Mouse (Mus musculus): ENCODE results near the gene Col5a2. TPM values are rescaled to one million over a fixed set of nuclear protein-coding genes. Genes with fewer than 3 reads are reported as not detected.

Col5a2 gene
- polyA plus RNA-seq, 1 experiment from 2014 or later, result 40.5 TPM

- no peak overlapping the region for H3K27ac ChIP-seq (ENCODE audit: low read length)
- H3K4me1 ChIP-seq (ENCODE audit: insufficient read depth, low read length), result peaks cover 5% of the 10 kb centered on the region; the same call in 1 of the 2 replicates
- H3K9me3 ChIP-seq (ENCODE audit: low read length), result no peaks in the 10 kb centered on the region
- ATAC-seq (ENCODE audit: low FRiP score, low TSS enrichment), result no peak
- H3K4me2 ChIP-seq (replicated peaks; ENCODE audit: low read depth, low read length), result no peak overlapping the region
- WGBS, result 89% methylated on average over 6 of the region's 6 CpGs
- H3K9ac ChIP-seq (replicated peaks; ENCODE audit: low read length), result no peak overlapping the region
- H3K4me3 ChIP-seq (ENCODE audit: low read length), result no peak overlapping the region
- H3K27me3 ChIP-seq (ENCODE audit: insufficient read depth, low read length), result no peaks in the 10 kb centered on the region
- no peaks in the 10 kb centered on the region for H3K36me3 ChIP-seq (ENCODE audit: insufficient read depth, low read length)
These were observed 2.6 kb downstream of the Col5a2 start for GRCm38 (mm10) chr1:45500456-45500855.

- Histone ChIP-seq H3K36me3 (ENCODE audit: insufficient read depth, low read length) (no peaks in the 10 kb centered on the region), H3K9ac (replicated peaks; ENCODE audit: low read length) (no peak overlapping the region), H3K9me3 (ENCODE audit: low read length) (no peaks in the 10 kb centered on the region), H3K27ac (ENCODE audit: low read length) (no peak overlapping the region), H3K4me3 (ENCODE audit: low read length) (no peak overlapping the region), H3K4me2 (replicated peaks; ENCODE audit: low read depth, low read length) (no peak overlapping the region), H3K27me3 (ENCODE audit: insufficient read depth, low read length) (no peaks in the 10 kb centered on the region), H3K4me1 (ENCODE audit: insufficient read depth, low read length) (no peaks in the 10 kb centered on the region)
- no peak for ATAC-seq (ENCODE audit: low FRiP score, low TSS enrichment)
- 89% methylated on average over 2 of the region's 2 CpGs for WGBS
These were observed 8.1 kb downstream of the Col5a2 start for GRCm38 (mm10) chr1:45495025-45495424.

GRCm38 (mm10) chr1:45492130-45492723 lies 10.9 kb downstream of the Col5a2 start:
- no peaks in the 10 kb centered on the region for H3K36me3 ChIP-seq (ENCODE audit: insufficient read depth, low read length)
- no peaks in the 10 kb centered on the region for H3K4me1 ChIP-seq (ENCODE audit: insufficient read depth, low read length)
- H3K4me2 ChIP-seq (replicated peaks; ENCODE audit: low read depth, low read length), result no peak overlapping the region
- H3K27me3 ChIP-seq (ENCODE audit: insufficient read depth, low read length), result no peaks in the 10 kb centered on the region
- 85% methylated on average over 4 of the region's 4 CpGs for WGBS
- no peak overlapping the region for H3K4me3 ChIP-seq (ENCODE audit: low read length)
- no peak for ATAC-seq (ENCODE audit: low FRiP score, low TSS enrichment)
- H3K27ac ChIP-seq (ENCODE audit: low read length), result no peak overlapping the region
- H3K9me3 ChIP-seq (ENCODE audit: low read length), result no peaks in the 10 kb centered on the region
- H3K9ac ChIP-seq (replicated peaks; ENCODE audit: low read length), result no peak overlapping the region

- 87% methylated on average over 1 of the region's 1 CpGs for WGBS
- H3K9me3 ChIP-seq (ENCODE audit: low read length), result no peaks in the 10 kb centered on the region
- no peak overlapping the region for H3K9ac ChIP-seq (replicated peaks; ENCODE audit: low read length)
- no peak overlapping the region for H3K4me2 ChIP-seq (replicated peaks; ENCODE audit: low read depth, low read length)
- H3K4me1 ChIP-seq (ENCODE audit: insufficient read depth, low read length), result no peaks in the 10 kb centered on the region
- H3K4me3 ChIP-seq (ENCODE audit: low read length), result no peak overlapping the region
- ATAC-seq (ENCODE audit: low FRiP score, low TSS enrichment), result no peak
- H3K27ac ChIP-seq (ENCODE audit: low read length), result no peak overlapping the region
- H3K36me3 ChIP-seq (ENCODE audit: insufficient read depth, low read length), result no peaks in the 10 kb centered on the region
- no peaks in the 10 kb centered on the region for H3K27me3 ChIP-seq (ENCODE audit: insufficient read depth, low read length)
These were observed 12.6 kb downstream of the Col5a2 start for GRCm38 (mm10) chr1:45490451-45490850.

- Histone ChIP-seq H3K9ac (replicated peaks; ENCODE audit: low read length) (no peak overlapping the region), H3K36me3 (ENCODE audit: insufficient read depth, low read length) (no peaks in the 10 kb centered on the region), H3K27ac (ENCODE audit: low read length) (no peak overlapping the region), H3K27me3 (ENCODE audit: insufficient read depth, low read length) (no peaks in the 10 kb centered on the region), H3K9me3 (ENCODE audit: low read length) (no peaks in the 10 kb centered on the region), H3K4me1 (ENCODE audit: insufficient read depth, low read length) (no peaks in the 10 kb centered on the region), H3K4me3 (ENCODE audit: low read length) (no peak overlapping the region), H3K4me2 (replicated peaks; ENCODE audit: low read depth, low read length) (no peak overlapping the region)
- ATAC-seq (ENCODE audit: low FRiP score, low TSS enrichment), result no peak
- 95% methylated on average over 1 of the region's 1 CpGs for WGBS
These were observed 14.8 kb downstream of the Col5a2 start for GRCm38 (mm10) chr1:45488291-45488690.

GRCm38 (mm10) chr1:45483001-45483400 lies 20.1 kb downstream of the Col5a2 start:
- Histone ChIP-seq H3K4me1 (ENCODE audit: insufficient read depth, low read length) (no peaks in the 10 kb centered on the region), H3K4me3 (ENCODE audit: low read length) (no peak overlapping the region), H3K27me3 (ENCODE audit: insufficient read depth, low read length) (no peaks in the 10 kb centered on the region), H3K9me3 (ENCODE audit: low read length) (no peaks in the 10 kb centered on the region), H3K27ac (ENCODE audit: low read length) (no peak overlapping the region), H3K9ac (replicated peaks; ENCODE audit: low read length) (no peak overlapping the region), H3K36me3 (ENCODE audit: insufficient read depth, low read length) (no peaks in the 10 kb centered on the region), H3K4me2 (replicated peaks; ENCODE audit: low read depth, low read length) (no peak overlapping the region)
- WGBS, result 69% methylated on average over 4 of the region's 4 CpGs
- ATAC-seq (ENCODE audit: low FRiP score, low TSS enrichment), result no peak

- Histone ChIP-seq H3K4me2 (replicated peaks; ENCODE audit: low read depth, low read length) (no peak overlapping the region), H3K9ac (replicated peaks; ENCODE audit: low read length) (no peak overlapping the region), H3K27ac (ENCODE audit: low read length) (no peak overlapping the region), H3K9me3 (ENCODE audit: low read length) (no peaks in the 10 kb centered on the region), H3K27me3 (ENCODE audit: insufficient read depth, low read length) (no peaks in the 10 kb centered on the region), H3K4me1 (ENCODE audit: insufficient read depth, low read length) (no peaks in the 10 kb centered on the region), H3K36me3 (ENCODE audit: insufficient read depth, low read length) (no peaks in the 10 kb centered on the region), H3K4me3 (ENCODE audit: low read length) (no peak overlapping the region)
- 84% methylated on average over 1 of the region's 1 CpGs for WGBS
- ATAC-seq (ENCODE audit: low FRiP score, low TSS enrichment), result no peak
These were observed 21.2 kb downstream of the Col5a2 start for GRCm38 (mm10) chr1:45481876-45482275.

GRCm38 (mm10) chr1:45479087-45479486 lies 24.0 kb downstream of the Col5a2 start:
- 0 out of 2 replicates have a peak, but pooled peaks have one; percentile 15 for ATAC-seq (ENCODE audit: low FRiP score, low TSS enrichment)

GRCm38 (mm10) chr1:45472751-45473150 lies 30.3 kb downstream of the Col5a2 start:
- H3K27me3 ChIP-seq (ENCODE audit: insufficient read depth, low read length), result no peaks in the 10 kb centered on the region

More at GRCm38 (mm10) chr1:45479087-45479486, 24.0 kb downstream of the Col5a2 start:
- no peak overlapping the region for H3K9ac ChIP-seq (replicated peaks; ENCODE audit: low read length)
- H3K9me3 ChIP-seq (ENCODE audit: low read length), result no peaks in the 10 kb centered on the region
- no peaks in the 10 kb centered on the region for H3K4me1 ChIP-seq (ENCODE audit: insufficient read depth, low read length)
- H3K4me2 ChIP-seq (replicated peaks; ENCODE audit: low read depth, low read length), result no peak overlapping the region
- no peaks in the 10 kb centered on the region for H3K27me3 ChIP-seq (ENCODE audit: insufficient read depth, low read length)
- H3K27ac ChIP-seq (ENCODE audit: low read length), result no peak overlapping the region
- H3K4me3 ChIP-seq (ENCODE audit: low read length), result no peak overlapping the region
- H3K36me3 ChIP-seq (ENCODE audit: insufficient read depth, low read length), result no peaks in the 10 kb centered on the region

GRCm38 (mm10) chr1:45460767-45461166 lies 42.3 kb downstream of the Col5a2 start:
- H3K4me2 ChIP-seq (replicated peaks; ENCODE audit: low read depth, low read length), result no peak overlapping the region
- H3K9ac ChIP-seq (replicated peaks; ENCODE audit: low read length), result no peak overlapping the region
- no peaks in the 10 kb centered on the region for H3K9me3 ChIP-seq (ENCODE audit: low read length)
- no peaks in the 10 kb centered on the region for H3K36me3 ChIP-seq (ENCODE audit: insufficient read depth, low read length)
- no peaks in the 10 kb centered on the region for H3K27me3 ChIP-seq (ENCODE audit: insufficient read depth, low read length)
- no peak overlapping the region for H3K27ac ChIP-seq (ENCODE audit: low read length)
- no peaks in the 10 kb centered on the region for H3K4me1 ChIP-seq (ENCODE audit: insufficient read depth, low read length)
- WGBS, result 94% methylated on average over 2 of the region's 2 CpGs
- ATAC-seq (ENCODE audit: low FRiP score, low TSS enrichment), result no peak
- no peak overlapping the region for H3K4me3 ChIP-seq (ENCODE audit: low read length)

More at GRCm38 (mm10) chr1:45472751-45473150, 30.3 kb downstream of the Col5a2 start:
- 74% methylated on average over 4 of the region's 4 CpGs for WGBS
- Histone ChIP-seq H3K36me3 (ENCODE audit: insufficient read depth, low read length) (no peaks in the 10 kb centered on the region), H3K4me3 (ENCODE audit: low read length) (no peak overlapping the region), H3K9me3 (ENCODE audit: low read length) (no peaks in the 10 kb centered on the region), H3K27ac (ENCODE audit: low read length) (no peak overlapping the region), H3K4me2 (replicated peaks; ENCODE audit: low read depth, low read length) (no peak overlapping the region), H3K9ac (replicated peaks; ENCODE audit: low read length) (no peak overlapping the region), H3K4me1 (ENCODE audit: insufficient read depth, low read length) (no peaks in the 10 kb centered on the region)
- no peak for ATAC-seq (ENCODE audit: low FRiP score, low TSS enrichment)

Measured in kidney, embryonic 16.5 days (tissue).